Mouse (Mus musculus) thymus, postnatal 10 days (tissue): ENCODE measurements around the gene Gm10799.
"Not testable (repeated sequence)": the region's sequence is repeated elsewhere in the genome, so short reads cannot be mapped to it uniquely, and the experiment has no call there.

Source experiments
- DNase-seq, 2 experiments: peaks; one replicate each; pipeline ENCODE4 v3.0.0; 2021; ENCODE audit warnings: low spot score in 2 of 2

Gene Gm10799

GRCm38 (mm10) chr2:104069704-104070185, 1.4 kb upstream of the Gm10799 start, which contains the start of gene Cd59b:
TSS of gene Cd59b (plus strand) at chr2:104069849.
- peak in 1 of 2 experiments; percentile 14 for DNase-seq

GRCm38 (mm10) chr2:104065526-104065925, 2.8 kb downstream of the Gm10799 start, which contains the start of gene Gm10912:
TSS of gene Gm10912 (plus strand) at chr2:104065826.
- not testable (repeated sequence) for DNase-seq

- DNase-seq = no peak
Observed at GRCm38 (mm10) chr2:104064152-104064551, 4.2 kb downstream of the Gm10799 start.

- no peak for DNase-seq
Observed at GRCm38 (mm10) chr2:104062665-104063064, 5.7 kb downstream of the Gm10799 start.

GRCm38 (mm10) chr2:104060996-104061395, 7.4 kb downstream of the Gm10799 start:
- DNase-seq = no peak

- no peak for DNase-seq
Observed at GRCm38 (mm10) chr2:104059786-104060185, 8.6 kb downstream of the Gm10799 start.

GRCm38 (mm10) chr2:104058954-104059353, 9.4 kb downstream of the Gm10799 start:
- no peak for DNase-seq

DNA sequence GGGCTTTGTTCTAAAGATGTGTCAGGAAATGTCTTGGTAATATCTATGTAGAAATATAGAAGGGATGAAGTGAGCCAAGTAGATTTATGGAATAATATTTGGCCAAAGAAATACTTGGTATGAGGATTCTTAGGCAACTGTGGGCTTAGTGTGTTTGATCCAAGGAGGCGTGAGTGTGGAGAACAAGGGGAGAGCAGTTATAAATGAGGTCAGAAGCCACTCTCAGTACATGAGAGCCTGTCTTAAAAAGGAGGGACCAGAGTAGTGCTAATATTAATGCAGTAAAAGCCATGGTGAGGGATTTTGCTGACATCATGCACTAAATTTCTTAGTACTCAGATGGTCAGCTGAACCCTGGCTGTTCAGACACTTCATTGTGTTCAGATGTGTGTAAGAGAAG, 10.0 kb downstream of the Gm10799 start:
- DNase-seq = no peak

GRCm38 (mm10) chr2:104044479-104045080, 23.8 kb downstream of the Gm10799 start:
- no peak for DNase-seq

DNA sequence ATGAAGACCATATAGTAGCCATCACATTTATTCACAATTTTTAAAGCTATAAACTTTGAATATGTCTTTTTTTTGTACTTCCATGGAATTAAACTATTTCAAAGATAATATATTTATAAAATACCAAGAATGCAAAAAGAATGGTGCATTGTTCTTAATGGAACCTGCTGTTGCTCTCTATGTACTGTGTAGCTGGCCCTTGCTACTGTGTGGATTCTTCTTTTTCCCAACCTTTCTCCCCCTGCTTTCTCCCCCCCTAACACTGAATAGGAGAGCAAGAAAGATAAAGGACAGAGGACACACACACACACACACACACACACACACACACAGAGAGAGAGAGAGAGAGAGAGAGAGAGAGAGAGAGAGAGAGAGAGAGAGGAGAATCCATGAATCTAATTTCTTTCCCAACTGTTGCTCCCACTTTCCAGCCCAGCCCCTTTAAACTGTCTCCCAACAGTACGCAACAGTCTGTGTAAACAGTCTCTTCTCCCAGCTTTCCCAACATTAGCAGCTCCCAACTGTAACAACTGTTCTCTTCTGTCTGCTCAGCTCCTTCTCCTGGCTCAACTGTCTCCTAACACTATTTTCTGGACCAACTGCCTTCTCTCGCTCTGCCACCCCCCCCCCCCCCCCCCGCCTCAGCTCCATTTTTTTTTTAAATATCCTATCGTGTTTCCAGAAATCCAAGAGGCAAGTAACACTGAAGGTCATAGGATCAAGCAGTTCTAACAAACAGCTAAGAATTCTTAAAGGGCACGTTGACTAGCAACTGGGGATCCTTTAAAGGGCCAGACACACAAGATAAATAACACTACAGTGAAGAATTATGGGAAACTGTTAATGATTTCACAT, 24.5 kb downstream of the Gm10799 start:
- no peak for DNase-seq

DNA sequence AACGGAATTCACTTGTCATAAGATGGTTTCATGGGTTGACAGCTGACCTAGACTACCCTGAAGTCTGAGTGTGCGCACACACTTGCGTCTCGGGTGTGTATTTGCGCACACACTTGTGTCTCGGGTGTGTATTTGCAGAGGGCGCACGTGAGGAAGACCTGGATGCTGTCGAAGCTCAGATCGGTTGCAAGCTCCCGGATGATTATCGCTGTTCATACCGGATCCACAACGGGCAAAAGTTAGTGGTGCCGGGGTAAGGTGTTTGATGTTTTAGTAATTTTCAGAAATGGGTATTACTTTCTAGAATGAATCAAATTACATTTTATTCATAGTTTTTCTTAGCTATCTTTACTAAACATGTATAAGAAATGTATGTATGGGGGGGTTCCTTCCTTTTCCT, 25.6 kb downstream of the Gm10799 start:
- no peak for DNase-seq

DNA sequence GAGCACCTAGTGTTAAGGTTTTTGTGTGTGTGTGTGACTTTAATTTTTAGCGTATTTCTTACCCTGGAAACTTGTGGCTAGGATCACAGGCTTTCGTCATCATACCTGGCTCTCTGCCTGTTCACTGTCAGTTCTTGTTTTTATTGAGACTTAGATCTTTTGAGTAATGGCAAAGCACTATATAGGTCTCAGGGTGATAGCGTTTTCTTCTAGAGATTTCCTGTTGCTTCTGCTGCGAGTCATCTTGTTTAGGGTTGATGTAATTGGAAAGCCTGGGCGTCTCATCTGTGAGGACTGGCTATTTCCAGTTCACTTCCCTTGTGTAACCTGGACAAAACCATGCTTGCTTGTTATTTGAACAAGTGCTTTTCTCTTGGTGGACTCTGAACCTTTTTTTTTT, 26.7 kb downstream of the Gm10799 start:
- no peak for DNase-seq

DNA sequence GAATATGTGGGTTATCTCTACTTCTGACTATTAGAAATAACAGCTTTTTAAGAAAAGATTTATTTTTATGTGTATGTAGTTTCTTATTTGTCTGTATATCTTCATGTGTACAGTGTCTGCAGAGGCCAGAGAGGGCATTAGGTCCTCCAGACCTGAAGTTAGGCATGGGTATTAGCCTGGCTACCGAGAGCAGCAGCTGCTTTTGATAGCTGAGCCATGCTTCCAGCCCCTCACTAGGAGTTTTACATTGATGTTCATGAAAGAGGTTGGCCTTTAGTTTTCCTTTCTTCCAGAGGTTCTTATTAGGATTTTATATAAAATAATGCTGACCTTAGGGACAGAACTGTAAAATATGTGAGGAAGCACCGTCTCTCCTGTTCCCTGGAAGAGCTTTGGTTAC, 30.1 kb downstream of the Gm10799 start:
- DNase-seq = no peak

DNA sequence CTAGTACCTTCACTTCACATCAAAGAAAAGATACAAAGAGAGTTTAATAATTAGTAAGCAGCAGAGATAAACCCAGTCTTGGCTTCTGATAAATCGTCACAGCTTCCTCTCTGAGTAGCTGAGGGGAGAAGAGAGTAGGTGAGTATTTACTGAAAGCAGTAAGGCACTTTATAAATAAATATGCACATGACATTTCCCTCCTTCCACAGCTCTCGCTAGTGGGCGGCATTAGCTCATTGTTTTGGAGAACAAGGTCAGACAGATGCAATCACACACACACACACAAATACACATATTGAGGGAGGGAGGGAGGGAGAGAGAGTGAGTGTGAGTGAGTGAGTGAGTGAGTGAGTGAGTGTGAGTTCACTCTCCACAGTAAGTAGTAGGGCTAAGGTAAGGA, 32.0 kb downstream of the Gm10799 start:
- DNase-seq = no peak

DNA sequence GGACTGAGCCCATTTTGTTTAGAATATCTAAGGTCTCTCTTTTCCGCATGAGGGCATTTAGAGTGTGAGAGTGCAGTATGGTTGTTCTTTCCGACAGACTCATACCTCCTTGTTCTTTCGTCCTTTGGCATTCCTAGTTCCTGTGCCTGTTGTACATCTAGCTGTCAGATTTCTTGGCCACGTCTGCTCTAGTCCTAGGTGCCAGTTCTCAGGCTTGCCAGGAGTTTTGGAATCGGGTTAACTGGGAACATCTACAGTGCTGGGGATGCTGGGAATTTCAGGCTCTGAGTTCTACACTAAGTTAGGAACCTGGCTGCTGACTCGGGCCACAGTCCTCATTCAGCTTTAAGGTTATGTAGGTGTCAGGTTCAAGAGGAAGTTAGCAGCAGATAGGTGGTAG, 32.8 kb downstream of the Gm10799 start:
- DNase-seq = no peak

- DNase-seq = peak in 1 of 2 experiments; percentile 40
Observed at GRCm38 (mm10) chr2:104034832-104035472, 33.4 kb downstream of the Gm10799 start.

DNA sequence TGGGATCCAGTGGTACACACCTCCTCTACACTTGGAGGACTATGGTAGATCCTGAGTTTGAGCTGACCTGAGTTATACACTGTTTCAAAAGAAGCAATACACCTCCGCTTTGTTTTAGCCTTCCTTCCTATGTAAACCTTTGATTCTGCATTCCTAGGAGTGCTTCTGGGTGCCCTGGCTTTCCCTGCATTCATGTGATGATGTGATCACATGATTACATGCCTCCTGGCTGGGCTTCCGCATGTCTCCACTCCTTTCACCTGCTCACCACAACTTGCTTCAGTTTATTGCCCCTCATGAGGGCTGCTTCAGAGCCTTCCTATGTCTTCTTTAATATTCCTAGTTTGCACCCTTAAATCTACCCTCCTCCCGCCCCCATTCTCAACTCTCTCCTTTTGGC, 36.3 kb downstream of the Gm10799 start:
- no peak for DNase-seq

- no peak for DNase-seq
Observed at GRCm38 (mm10) chr2:104030381-104030780, 38.0 kb downstream of the Gm10799 start.

DNA sequence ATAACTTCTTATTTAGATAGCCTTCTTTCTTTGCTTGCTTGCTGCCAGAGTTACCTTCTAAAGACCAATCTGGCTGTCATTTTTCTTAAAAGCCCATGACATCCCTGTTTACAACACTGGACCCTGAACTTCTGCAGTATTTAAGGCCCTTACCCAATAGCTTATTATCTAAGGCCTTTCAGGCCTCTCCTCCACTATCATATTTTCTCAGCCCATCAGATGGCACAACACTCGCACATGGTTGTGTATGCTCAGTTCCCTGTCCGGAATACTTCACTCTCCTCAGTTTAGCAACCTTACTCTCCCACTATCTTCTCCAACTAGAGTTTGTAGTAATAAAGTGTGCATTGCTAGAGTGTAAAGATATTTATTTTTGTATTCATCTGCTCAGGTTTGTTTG, 39.3 kb downstream of the Gm10799 start:
- DNase-seq = no peak

DNA sequence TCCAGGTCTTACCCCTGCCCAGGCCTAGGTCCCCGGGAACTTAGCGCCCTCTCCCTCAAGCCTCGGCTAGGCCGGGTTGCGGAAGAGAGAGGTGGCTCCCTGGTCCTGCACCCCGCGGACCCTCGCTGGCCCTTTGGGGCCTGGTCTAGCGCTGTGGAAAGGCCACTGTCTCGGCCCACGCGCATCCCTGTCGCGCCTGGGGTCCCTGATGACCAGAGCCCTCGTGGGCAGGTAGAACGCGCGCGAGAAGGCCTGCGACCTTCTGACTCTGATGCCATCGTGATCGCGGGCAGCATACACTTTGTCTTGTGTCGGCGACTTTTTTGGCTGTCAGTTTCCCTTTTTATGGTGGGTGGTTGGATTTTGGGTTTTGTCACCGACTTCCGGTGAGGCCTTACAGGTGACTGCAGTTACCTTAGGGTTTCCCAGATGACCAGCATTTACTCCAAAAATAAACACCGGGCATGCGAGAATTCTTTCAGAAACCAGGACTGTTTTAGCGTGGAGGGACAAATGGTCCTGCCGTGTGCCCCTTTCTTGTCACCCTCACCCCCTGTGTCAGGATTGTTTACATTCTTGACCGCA, 40.1 kb downstream of the Gm10799 start, which contains the start of gene 4931422A03Rik:
4931422A03Rik (minus strand) TSS at position 223 of the 585 bp plus-strand sequence.
- peak in 1 of 2 experiments; percentile 24 for DNase-seq

DNA sequence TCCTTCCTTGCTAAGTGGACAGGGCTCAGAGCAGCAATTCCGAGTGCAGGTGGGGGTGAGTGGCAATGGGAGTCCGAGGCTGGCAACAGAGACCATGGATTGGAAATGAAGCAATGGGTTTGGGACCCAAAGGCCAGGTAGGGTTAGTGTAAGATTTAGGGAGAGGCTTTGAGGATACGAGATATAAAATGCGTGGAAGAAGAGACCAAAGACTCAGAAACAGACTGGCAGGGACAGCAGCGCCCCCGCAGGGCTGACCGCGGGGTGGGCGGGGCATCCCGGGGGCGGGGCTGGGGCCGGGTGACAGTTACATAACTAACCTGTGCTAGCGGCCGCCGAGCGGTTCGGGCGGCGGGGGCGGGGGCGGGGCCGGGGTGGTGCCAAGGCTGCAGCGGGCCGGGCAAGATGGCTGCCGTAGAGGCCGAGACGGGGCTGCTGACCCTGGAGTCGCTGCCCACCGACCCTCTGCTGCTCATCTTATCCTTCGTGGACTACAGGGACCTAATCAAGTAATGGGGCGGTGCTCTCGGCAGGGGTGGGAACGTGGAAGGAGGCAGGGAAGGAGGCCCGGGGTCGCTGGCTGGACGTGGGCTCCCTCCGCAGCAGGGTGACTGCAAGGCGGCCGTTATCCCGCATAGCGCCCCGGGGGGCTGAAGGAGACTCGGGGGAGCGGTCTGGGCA, 40.8 kb downstream of the Gm10799 start, which contains the start of gene Fbxo3:
Fbxo3 (plus strand) TSS at position 264 of the 681 bp plus-strand sequence.
- DNase-seq = peak; percentile 86 to 88
